Mouse (Mus musculus) central nervous system, embryonic 18 days (tissue): Measurements from ENCODE around the gene Itgb1. TPM values are rescaled to one million over a fixed set of nuclear protein-coding genes. Genes with fewer than 3 reads are reported as not detected.

ENCODE experiments used
- polyA plus RNA-seq: library from polyadenylated mRNA; depleted of rRNA; stranded (reverse); fragments of >200 nt; gene quantifications from 2 replicates; pipeline ENCODE4 v1.2.3, GENCODE M21; 2012; rRNA removed

Gene Itgb1
- 61.6 and 67.3 TPM in 2 replicates for polyA plus RNA-seq

GRCm38 (mm10) chr8:128685507-128686428 is at the start of gene Itgb1:
Gene Itgb1, plus strand, starts transcription at chr8:128685654.

Other genes with a start within 250 kb of the Itgb1 start
- not detected in 2 replicates for gene Gm3952, start 113.0 kb downstream of the Itgb1 start, polyA plus RNA-seq